Mouse (Mus musculus): ENCODE data around the gene Map4k2. TPM values are rescaled to one million over a fixed set of nuclear protein-coding genes. Genes with fewer than 3 reads are reported as not detected.

Map4k2 gene
- total and polyA plus RNA-seq, 3 experiments: 8.0 to 22.3 TPM; not detected in 1

GRCm38 (mm10) chr19:6384128-6384527, 43.2 kb downstream of the Map4k2 start, which contains the start of gene Pygm:
TSS of gene Pygm (plus strand) at chr19:6384399.
- TF ChIP-seq TBP (IDR thresholded peaks at IDR 0.05; ENCODE audit: low read depth, low read length) (no peak), HCFC1 (IDR thresholded peaks at IDR 0.05; ENCODE audit: low read depth, low read length) (no peak), RAD21 (IDR thresholded peaks at IDR 0.05; ENCODE audit: low read depth, low read length) (no peak), POLR2AphosphoS2 (IDR thresholded peaks at IDR 0.05; ENCODE audit: low read length) (no peak)
- Histone ChIP-seq H3K27ac (ENCODE audit: control insufficient read depth, low read depth, low read length) (no peak within 1 kb of the TSS), H3K9ac (ENCODE audit: control insufficient read depth, low read depth, low read length, poor library complexity, severe bottlenecking) (no peak within 1 kb of the TSS), H3K27me3 (ENCODE audit: control insufficient read depth in 1 of 2, insufficient read depth in 2 of 2, low read length in 2 of 2) (no peaks in the 10 kb centered on the region), H3K36me3 (ENCODE audit: control insufficient read depth in 1 of 2, insufficient read depth in 2 of 2, low read length in 2 of 2) (no peaks in the 10 kb centered on the region), H3K79me2 (ENCODE audit: control insufficient read depth, insufficient read depth, low read length, poor library complexity) (no peaks in the 10 kb centered on the region), H3K4me3 (ENCODE audit: control insufficient read depth in 1 of 2, insufficient read depth in 1 of 2, low read depth in 2 of 2, low read length in 2 of 2) (no peak within 1 kb of the TSS), H3K9me3 (replicated peaks; ENCODE audit: insufficient read depth, low read length) (no peaks in the 10 kb centered on the region), H3K4me1 (ENCODE audit: control insufficient read depth in 1 of 2, insufficient read depth in 2 of 2, low read length in 2 of 2) (no peaks in the 10 kb centered on the region)
- no peak for DNase-seq (ENCODE audit: low read depth, low spot score)

DNA sequence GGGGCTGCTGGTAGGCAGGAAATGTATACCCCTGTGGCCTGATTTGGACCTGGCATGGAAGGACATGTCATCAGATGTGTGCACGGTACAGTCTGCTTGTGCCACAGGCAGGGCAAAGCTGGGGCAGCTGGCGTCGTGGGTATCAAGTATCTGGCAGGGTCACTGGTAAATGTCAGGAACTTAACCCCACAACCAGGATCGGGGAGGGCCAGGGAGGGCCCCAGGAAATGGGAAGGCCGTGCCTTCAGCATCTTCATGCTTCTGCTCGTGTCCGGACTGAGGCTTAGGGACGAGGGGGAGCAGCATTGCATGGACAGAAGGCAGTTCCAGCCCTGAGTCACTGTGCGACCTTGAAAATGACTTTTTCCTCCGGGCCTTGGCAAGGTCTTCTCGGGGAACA, 44.0 kb downstream of the Map4k2 start:
- no peaks in the 10 kb centered on the region for H3K27me3 ChIP-seq (ENCODE audit: control insufficient read depth in 1 of 2, insufficient read depth in 2 of 2, low read length in 2 of 2)
- H3K9me3 ChIP-seq (replicated peaks; ENCODE audit: insufficient read depth, low read length): no peaks in the 10 kb centered on the region
- H3K36me3 ChIP-seq (ENCODE audit: control insufficient read depth in 1 of 2, insufficient read depth in 2 of 2, low read length in 2 of 2): no peaks in the 10 kb centered on the region
- no peak overlapping the region for H3K27ac ChIP-seq (ENCODE audit: control insufficient read depth, low read depth, low read length)
- no peaks in the 10 kb centered on the region for H3K4me1 ChIP-seq (ENCODE audit: control insufficient read depth in 1 of 2, insufficient read depth in 2 of 2, low read length in 2 of 2)
- no peaks in the 10 kb centered on the region for H3K79me2 ChIP-seq (ENCODE audit: control insufficient read depth, insufficient read depth, low read length, poor library complexity)
- H3K4me3 ChIP-seq (ENCODE audit: control insufficient read depth in 1 of 2, insufficient read depth in 1 of 2, low read depth in 2 of 2, low read length in 2 of 2): no peak overlapping the region
- TF ChIP-seq MAZ (IDR thresholded peaks at IDR 0.05; ENCODE audit: low read depth, low read length) (no peak), POLR2AphosphoS5 (IDR thresholded peaks at IDR 0.05; ENCODE audit: borderline replicate concordance, low read depth, low read length) (no peak), BHLHE40 (IDR thresholded peaks at IDR 0.05; ENCODE audit: borderline replicate concordance, low read depth, low read length) (no peak), TAL1 (IDR thresholded peaks at IDR 0.05; ENCODE audit: low read length) (no peak), SMC3 (IDR thresholded peaks at IDR 0.05; ENCODE audit: low read depth, low read length) (no peak)
- no peak overlapping the region for H3K9ac ChIP-seq (ENCODE audit: control insufficient read depth, low read depth, low read length, poor library complexity, severe bottlenecking)
- no peak for DNase-seq (ENCODE audit: low read depth, low spot score)

DNA sequence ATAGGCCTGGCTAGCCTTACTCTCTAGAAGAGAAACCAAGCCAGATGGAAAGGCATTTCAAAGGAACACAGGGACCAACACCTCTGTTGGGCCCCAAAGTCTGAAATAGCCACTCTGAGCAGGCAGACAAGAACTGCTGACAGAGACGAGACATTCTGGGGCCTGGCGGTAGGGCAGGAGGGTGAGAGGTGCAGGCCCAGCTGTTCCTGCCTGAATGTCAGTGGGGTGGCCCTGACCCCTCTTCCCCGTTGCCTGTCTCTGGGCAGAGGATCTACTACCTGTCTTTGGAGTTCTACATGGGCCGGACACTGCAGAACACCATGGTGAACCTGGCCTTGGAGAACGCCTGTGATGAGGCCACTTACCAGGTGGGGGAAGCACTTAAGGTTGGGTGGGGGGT, 44.5 kb downstream of the Map4k2 start:
- Histone ChIP-seq H3K4me1 (ENCODE audit: control insufficient read depth in 1 of 2, insufficient read depth in 2 of 2, low read length in 2 of 2) (no peaks in the 10 kb centered on the region), H3K4me3 (ENCODE audit: control insufficient read depth in 1 of 2, insufficient read depth in 1 of 2, low read depth in 2 of 2, low read length in 2 of 2) (no peak overlapping the region), H3K9me3 (replicated peaks; ENCODE audit: insufficient read depth, low read length) (no peaks in the 10 kb centered on the region), H3K79me2 (ENCODE audit: control insufficient read depth, insufficient read depth, low read length, poor library complexity) (no peaks in the 10 kb centered on the region), H3K36me3 (ENCODE audit: control insufficient read depth in 1 of 2, insufficient read depth in 2 of 2, low read length in 2 of 2) (no peaks in the 10 kb centered on the region), H3K27me3 (ENCODE audit: control insufficient read depth in 1 of 2, insufficient read depth in 2 of 2, low read length in 2 of 2) (no peaks in the 10 kb centered on the region), H3K27ac (ENCODE audit: control insufficient read depth, low read depth, low read length) (no peak overlapping the region), H3K9ac (ENCODE audit: control insufficient read depth, low read depth, low read length, poor library complexity, severe bottlenecking) (no peak overlapping the region)
- DNase-seq (ENCODE audit: low read depth, low spot score): no peak
- no peak for TF ChIP-seq TCF12 (IDR thresholded peaks at IDR 0.05; ENCODE audit: low read depth, low read length)
- TF ChIP-seq HCFC1 (IDR thresholded peaks at IDR 0.05; ENCODE audit: low read depth, low read length): no peak
- no peak for TF ChIP-seq RCOR1 (IDR thresholded peaks at IDR 0.05; ENCODE audit: low read depth, low read length)
